Mouse (Mus musculus) stomach, embryonic 14.5 days (tissue): ENCODE data around the gene Dlgap4. TPM values are rescaled to one million over a fixed set of nuclear protein-coding genes. Genes with fewer than 3 reads are reported as not detected.

Experiments used
- ATAC-seq: fragments of 200-750 bp; cut with Nextera tagmentation; 2 replicates; pipeline ENCODE4 v1.8.0; 2017; ENCODE audit warnings: low read depth, moderate TSS enrichment; ENCODE audit not compliant: insufficient number of reproducible peaks, insufficient read depth, low FRiP score
- H3K27ac ChIP-seq: fragments of 300-500 bp; sonication (generic); 2 replicates; pipeline ENCODE4 v1.5.1; 2014; ENCODE audit warnings: mild to moderate bottlenecking, low read length, moderate library complexity, mixed read lengths
- H3K27me3 ChIP-seq: fragments of 300-500 bp; sonication (generic); 2 replicates; pipeline ENCODE4 v1.6.1; 2014; ENCODE audit warnings: low read length, control low read depth, mixed read lengths; ENCODE audit not compliant: control insufficient read depth, insufficient read depth
- H3K36me3 ChIP-seq: fragments of 300-500 bp; sonication (generic); 2 replicates; pipeline ENCODE4 v1.6.1; 2014; ENCODE audit warnings: mild to moderate bottlenecking, control low read depth, low read length, moderate library complexity, mixed read lengths; ENCODE audit not compliant: control insufficient read depth, insufficient read depth
- H3K4me1 ChIP-seq: fragments of 300-500 bp; sonication (generic); 2 replicates; pipeline ENCODE4 v1.6.1; 2014; ENCODE audit warnings: low read length, control low read depth, mixed read lengths; ENCODE audit not compliant: control insufficient read depth, insufficient read depth
- H3K4me2 ChIP-seq: fragments of 300-500 bp; sonication (generic); replicated peaks from 2 replicates; pipeline ENCODE4 v1.6.1; 2014; ENCODE audit warnings: low read depth, low read length, control low read depth
- H3K4me3 ChIP-seq: fragments of 300-500 bp; sonication (generic); 2 replicates; pipeline ENCODE4 v1.5.1; 2014; ENCODE audit warnings: low read depth, low read length, control low read depth
- H3K9ac ChIP-seq: fragments of 300-500 bp; sonication (generic); replicated peaks from 2 replicates; pipeline ENCODE4 v1.6.1; 2014; ENCODE audit warnings: low read depth, mild to moderate bottlenecking, control low read depth, low read length, moderate library complexity, mixed read lengths
- H3K9me3 ChIP-seq: fragments of 300-500 bp; sonication (generic); 2 replicates; pipeline ENCODE4 v1.6.1; 2016; ENCODE audit warnings: low read depth, low read length, control low read depth; ENCODE audit not compliant: control insufficient read depth
- WGBS: fragments of 180-500 bp; shearing (Covaris S2); extraction: QIAGEN DNeasy Blood & Tissue Kit; methylation state at CpG from one replicate; pipeline ENCODE4 v1.1.7; 2014; 5-methylcytosine and 5-hydroxymethylcytosine counted together
- polyA plus RNA-seq: library from polyadenylated mRNA; unstranded; fragments of >200 nt; fragmentation: Nextera tagmentation; extraction: Ambion mirVana; gene quantifications from 2 replicates; pipeline ENCODE4 v1.2.1, GENCODE M21; 2014

Gene Dlgap4
- polyA plus RNA-seq, 1 experiment from 2014 or later, result 88.5 TPM

- peaks cover 11% of the 10 kb centered on the region for H3K4me1 ChIP-seq
- WGBS, result 32% methylated on average over 17 of the region's 17 CpGs
These were observed 162.2 kb downstream of the Dlgap4 start for GRCm38 (mm10) chr2:156775455-156776435.

GRCm38 (mm10) chr2:156776907-156777306 lies 163.4 kb downstream of the Dlgap4 start:
- Histone ChIP-seq H3K27me3 (no peaks in the 10 kb centered on the region), H3K9me3 (no peaks in the 10 kb centered on the region), H3K27ac (0 out of 2 replicates have a peak overlapping the region, but pooled peaks have one; percentile 41), H3K4me2 (peak overlapping the region; percentile 41), H3K4me1 (peaks cover 11% of the 10 kb centered on the region), H3K36me3 (peaks cover 3% of the 10 kb centered on the region; the same call in 1 of the 2 replicates), H3K9ac (peak overlapping the region; percentile 38; the same call in 1 of the 2 replicates), H3K4me3 (peak overlapping the region; percentile 25)
- no peak for ATAC-seq
- 89% methylated on average over 2 of the region's 2 CpGs for WGBS

More at GRCm38 (mm10) chr2:156775455-156776435, 162.2 kb downstream of the Dlgap4 start:
- Histone ChIP-seq H3K27ac (peak overlapping the region; percentile 96), H3K4me2 (peak overlapping the region; percentile 62), H3K27me3 (no peaks in the 10 kb centered on the region), H3K9me3 (no peaks in the 10 kb centered on the region), H3K36me3 (no peaks in the 10 kb centered on the region; the same call in 1 of the 2 replicates), H3K9ac (peak overlapping the region; percentile 66), H3K4me3 (peak overlapping the region; percentile 38)
- ATAC-seq, result no peak; the same call in 1 of the 2 replicates

- 53% methylated on average over 7 of the region's 7 CpGs for WGBS
- H3K27ac ChIP-seq, result 0 out of 2 replicates have a peak overlapping the region, but pooled peaks have one; percentile 41
- ATAC-seq, result no peak
- no peaks in the 10 kb centered on the region for H3K9me3 ChIP-seq
- H3K36me3 ChIP-seq, result peaks cover 3% of the 10 kb centered on the region; the same call in 1 of the 2 replicates
- peak overlapping the region; percentile 25 for H3K4me3 ChIP-seq
- H3K9ac ChIP-seq, result peak overlapping the region; percentile 38; the same call in 1 of the 2 replicates
- H3K27me3 ChIP-seq, result no peaks in the 10 kb centered on the region
- peak overlapping the region; percentile 41 for H3K4me2 ChIP-seq
- H3K4me1 ChIP-seq, result peaks cover 11% of the 10 kb centered on the region
These were observed 164.0 kb downstream of the Dlgap4 start for GRCm38 (mm10) chr2:156777326-156778004.

GRCm38 (mm10) chr2:156778571-156778970 lies 165.1 kb downstream of the Dlgap4 start:
- no peak for ATAC-seq
- 72% methylated on average over 8 of the region's 8 CpGs for WGBS
- Histone ChIP-seq H3K9me3 (no peaks in the 10 kb centered on the region), H3K36me3 (peaks cover 3% of the 10 kb centered on the region; the same call in 1 of the 2 replicates), H3K4me2 (peak overlapping the region; percentile 24), H3K9ac (peak overlapping the region; percentile 7; the same call in 1 of the 2 replicates), H3K27ac (no peak overlapping the region), H3K27me3 (no peaks in the 10 kb centered on the region), H3K4me3 (peak overlapping the region; percentile 7; the same call in 1 of the 2 replicates), H3K4me1 (peaks cover 11% of the 10 kb centered on the region)

GRCm38 (mm10) chr2:156779036-156779435 lies 165.5 kb downstream of the Dlgap4 start:
- 70% methylated on average over 5 of the region's 5 CpGs for WGBS

GRCm38 (mm10) chr2:156779488-156779887 lies 166.0 kb downstream of the Dlgap4 start:
- 38% methylated on average over 2 of the region's 2 CpGs for WGBS
- H3K9ac ChIP-seq, result no peak overlapping the region

More at GRCm38 (mm10) chr2:156779036-156779435, 165.5 kb downstream of the Dlgap4 start:
- Histone ChIP-seq H3K9ac (no peak overlapping the region), H3K9me3 (no peaks in the 10 kb centered on the region), H3K36me3 (peaks cover 3% of the 10 kb centered on the region; the same call in 1 of the 2 replicates), H3K27me3 (no peaks in the 10 kb centered on the region), H3K4me2 (peak overlapping the region; percentile 24), H3K4me3 (0 out of 2 replicates have a peak overlapping the region, but pooled peaks have one; percentile 6), H3K27ac (no peak overlapping the region), H3K4me1 (peaks cover 14% of the 10 kb centered on the region)
- no peak for ATAC-seq

GRCm38 (mm10) chr2:156780129-156780528 lies 166.6 kb downstream of the Dlgap4 start:
- no peak overlapping the region for H3K9ac ChIP-seq
- H3K27ac ChIP-seq, result no peak overlapping the region
- H3K4me2 ChIP-seq, result peak overlapping the region; percentile 24; the same call in 1 of the 2 replicates
- WGBS, result 71% methylated on average over 9 of the region's 9 CpGs
- ATAC-seq, result no peak
- H3K9me3 ChIP-seq, result no peaks in the 10 kb centered on the region
- no peak overlapping the region for H3K4me3 ChIP-seq
- H3K36me3 ChIP-seq, result peaks cover 3% of the 10 kb centered on the region; the same call in 1 of the 2 replicates
- H3K4me1 ChIP-seq, result peaks cover 17% of the 10 kb centered on the region
- H3K27me3 ChIP-seq, result no peaks in the 10 kb centered on the region

More at GRCm38 (mm10) chr2:156779488-156779887, 166.0 kb downstream of the Dlgap4 start:
- Histone ChIP-seq H3K36me3 (peaks cover 3% of the 10 kb centered on the region; the same call in 1 of the 2 replicates), H3K4me2 (peak overlapping the region; percentile 24), H3K4me1 (peaks cover 17% of the 10 kb centered on the region), H3K27me3 (no peaks in the 10 kb centered on the region), H3K4me3 (0 out of 2 replicates have a peak overlapping the region, but pooled peaks have one; percentile 6), H3K27ac (no peak overlapping the region), H3K9me3 (no peaks in the 10 kb centered on the region)
- no peak for ATAC-seq
